Mouse (Mus musculus): ENCODE data around the gene Atp2b4.

The Atp2b4 gene

DNA sequence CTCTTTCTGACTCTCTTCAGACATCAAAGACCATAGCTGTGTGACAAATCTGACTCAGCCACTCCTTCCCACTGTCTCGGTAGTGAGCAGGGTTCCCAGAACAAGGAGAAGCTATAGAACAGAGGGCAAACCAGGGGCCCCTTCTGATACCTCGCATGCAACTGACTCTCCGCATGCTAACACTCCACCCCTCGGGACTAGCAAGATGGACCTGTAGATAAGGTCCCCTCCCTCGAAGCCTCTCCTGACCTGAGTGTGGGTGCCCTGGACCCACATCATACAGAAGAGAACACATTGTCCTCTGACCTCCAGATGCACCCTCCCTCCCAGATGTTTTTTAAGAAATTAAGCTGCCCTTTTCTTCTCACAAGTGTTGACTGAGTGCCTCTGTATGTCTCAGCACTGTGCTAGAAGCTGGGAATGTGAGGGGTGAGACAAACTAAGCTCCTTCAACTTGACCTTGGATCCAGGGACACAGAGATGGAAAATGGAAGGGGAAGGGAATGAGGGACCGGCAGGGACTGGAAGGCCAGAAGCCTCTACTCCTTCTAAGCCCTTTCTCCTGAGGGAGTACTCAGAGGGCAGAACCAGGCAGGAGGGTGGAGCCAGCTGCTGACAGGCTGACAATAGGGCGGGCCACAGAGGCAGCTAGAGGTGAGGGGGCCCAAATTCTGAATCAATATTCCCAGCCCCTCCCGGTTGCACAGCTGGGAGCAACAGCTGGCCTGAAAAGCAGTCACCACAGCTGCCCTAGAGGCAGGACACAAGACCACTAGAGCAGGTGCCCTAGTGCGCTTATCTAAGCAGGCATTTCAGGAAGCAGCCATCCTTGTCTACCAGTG lies 2.6 kb downstream of the Atp2b4 start:
- DNase-seq, result peak; percentile 17

DNA sequence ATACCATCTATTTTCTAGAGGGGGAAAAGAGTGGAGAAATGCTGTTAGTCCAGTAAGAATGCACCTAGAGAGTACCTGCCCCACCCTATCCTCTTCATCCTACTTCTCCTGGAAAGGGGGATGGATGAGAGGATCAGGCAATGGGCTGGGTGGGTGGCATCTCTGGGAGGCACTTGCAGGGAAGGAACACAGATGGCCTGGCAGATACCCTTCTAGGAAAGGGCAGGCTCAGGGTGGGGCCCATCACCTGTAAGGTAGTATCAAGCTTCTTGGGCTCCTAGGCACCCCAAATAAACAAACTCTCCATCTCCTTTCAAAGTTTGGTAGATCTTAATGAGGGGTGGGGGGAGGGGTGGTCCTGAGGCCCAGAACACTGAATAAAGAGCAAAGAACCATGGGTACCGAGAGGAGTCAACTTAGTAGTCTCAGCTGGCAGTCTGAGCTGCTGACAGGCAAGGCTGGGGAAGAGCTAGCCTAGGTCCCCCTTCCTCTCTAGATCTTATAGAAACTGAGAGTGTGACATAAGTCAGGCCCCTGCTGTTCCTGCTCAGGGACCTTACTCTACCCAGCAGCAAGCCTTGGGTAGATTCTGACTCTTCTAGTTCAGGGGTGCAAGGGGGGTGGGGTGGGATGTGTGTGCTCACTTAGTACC lies 3.4 kb downstream of the Atp2b4 start:
- no peak for DNase-seq

DNA sequence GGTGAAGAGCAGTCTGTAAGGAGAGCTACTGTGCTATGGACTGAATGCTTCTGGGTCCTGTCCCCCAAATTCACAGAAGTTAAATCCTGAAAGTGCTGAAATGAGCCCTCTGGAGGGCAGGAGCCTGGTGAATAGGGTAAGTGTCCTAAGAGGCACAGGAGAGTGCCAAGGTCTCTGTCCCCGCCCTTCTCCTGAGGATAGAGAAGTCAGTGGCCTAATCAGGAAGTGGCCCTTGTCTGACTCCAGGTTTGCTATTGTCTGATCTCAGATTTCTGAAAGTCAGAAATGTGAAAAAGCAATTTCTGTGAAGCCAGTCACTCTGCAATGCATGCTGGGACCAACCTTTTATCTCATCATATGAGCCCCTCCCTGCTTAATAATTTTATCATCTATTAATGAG lies 7.2 kb downstream of the Atp2b4 start:
- no peak for DNase-seq

DNA sequence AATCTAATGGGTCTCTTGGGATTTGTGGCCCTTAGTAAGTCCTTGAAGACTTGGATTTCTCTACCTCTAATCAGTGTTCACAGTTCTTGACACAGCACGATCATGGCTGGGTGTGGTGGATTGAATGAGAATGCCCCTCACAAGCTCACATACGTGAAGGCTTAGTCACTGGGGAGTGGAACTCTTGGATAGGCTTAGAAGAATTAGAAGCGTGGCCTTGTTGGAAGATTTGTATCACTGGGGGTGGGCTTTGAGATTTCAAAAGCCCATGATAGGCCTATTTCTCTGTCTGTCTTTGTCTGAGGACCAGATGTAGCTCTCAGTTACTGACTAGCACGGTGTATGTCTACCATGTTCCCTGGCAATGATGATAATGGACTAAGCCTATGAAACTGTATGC lies 10.8 kb downstream of the Atp2b4 start:
- DNase-seq, result no peak

DNA sequence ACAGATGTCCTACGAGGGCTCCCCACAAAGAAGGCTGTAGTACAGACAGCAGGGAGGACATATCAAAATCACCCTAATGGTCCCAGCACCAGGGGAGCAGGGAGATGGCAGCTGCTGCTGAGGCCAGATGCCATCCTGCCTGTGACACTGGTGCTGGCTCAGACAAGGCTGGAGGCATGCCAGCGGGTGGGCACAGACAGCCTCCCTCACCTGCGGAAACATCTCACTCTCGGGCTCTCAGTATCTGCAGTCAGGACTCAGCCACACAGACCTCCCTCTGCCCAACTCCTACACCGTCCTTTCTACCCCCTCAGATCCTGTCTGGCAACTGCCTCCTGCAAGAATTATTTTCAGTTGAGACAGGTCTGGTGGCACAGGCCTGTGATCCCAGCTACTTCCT lies 12.0 kb downstream of the Atp2b4 start:
- no peak for DNase-seq

DNA sequence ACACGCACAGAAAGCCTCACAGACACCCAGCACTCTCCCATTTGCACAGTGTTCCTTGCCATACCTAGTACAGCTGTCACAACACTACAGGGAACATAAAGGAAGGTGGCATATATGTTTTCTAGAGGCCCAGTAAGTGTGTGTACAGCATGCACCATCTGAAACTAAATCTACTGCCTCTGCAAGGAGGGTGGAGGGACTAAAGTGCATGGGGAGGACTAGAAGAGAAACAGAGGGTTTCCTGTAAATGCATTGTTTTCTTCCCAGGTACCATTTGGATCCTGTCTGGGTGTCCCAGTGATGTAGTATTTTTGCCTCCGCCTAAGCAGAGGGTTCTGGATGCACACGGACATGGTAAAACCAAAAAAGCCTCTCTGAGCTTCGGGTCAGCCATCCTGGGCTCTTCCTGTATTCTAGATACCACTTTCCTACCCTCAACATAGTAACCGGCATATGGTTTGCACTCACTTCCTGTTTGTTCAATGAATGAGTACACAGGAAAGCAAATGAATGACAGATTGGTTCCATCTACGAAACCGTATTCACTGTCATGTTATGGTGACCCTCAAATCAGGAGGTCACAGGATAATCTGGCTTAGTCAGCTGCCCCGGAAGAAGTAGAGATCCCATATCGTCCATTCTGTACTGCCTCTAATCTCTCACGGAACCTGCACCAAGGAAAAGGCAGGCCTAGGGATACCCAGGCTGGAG lies 13.2 kb downstream of the Atp2b4 start:
- DNase-seq, result no peak

DNA sequence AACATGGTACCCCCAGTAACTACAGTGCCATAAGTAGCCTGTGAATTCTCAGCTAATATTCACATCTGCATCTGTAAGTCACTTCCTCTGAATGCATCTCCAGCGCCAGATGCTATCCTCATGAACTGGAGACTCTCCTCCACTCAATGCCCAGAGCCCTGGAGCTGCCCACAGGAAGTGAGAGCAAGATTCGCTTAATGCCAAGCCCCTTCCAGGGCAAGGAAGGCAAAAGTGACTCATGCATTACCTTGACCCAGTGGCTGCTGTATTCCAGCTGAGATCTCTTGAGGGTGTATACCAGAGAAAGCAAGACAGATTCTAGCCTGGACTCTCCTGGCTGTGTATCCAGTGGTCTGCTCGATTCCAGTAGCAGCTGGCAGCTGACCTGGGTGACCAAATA lies 16.2 kb downstream of the Atp2b4 start:
- no peak for DNase-seq

DNA sequence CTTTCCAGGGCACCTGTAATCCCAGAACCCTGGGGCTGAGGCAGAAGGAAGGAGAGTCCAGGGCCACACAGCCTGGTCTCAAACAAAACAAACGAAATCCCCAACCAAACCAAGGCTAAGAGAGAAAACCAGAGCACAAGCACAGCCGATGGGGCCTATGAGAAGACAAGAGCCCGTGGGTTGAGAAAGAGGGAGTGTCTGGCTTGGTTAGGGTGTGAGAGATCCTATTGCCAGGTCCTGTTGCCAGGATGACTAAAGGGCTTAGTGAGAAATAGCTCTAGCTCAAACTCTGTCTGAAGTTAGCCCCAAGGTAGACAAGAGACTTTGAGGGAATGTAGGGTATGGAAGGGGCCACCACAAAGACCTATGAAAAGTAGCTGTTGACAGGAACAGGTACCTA lies 19.3 kb downstream of the Atp2b4 start:
- no peak for DNase-seq

DNA sequence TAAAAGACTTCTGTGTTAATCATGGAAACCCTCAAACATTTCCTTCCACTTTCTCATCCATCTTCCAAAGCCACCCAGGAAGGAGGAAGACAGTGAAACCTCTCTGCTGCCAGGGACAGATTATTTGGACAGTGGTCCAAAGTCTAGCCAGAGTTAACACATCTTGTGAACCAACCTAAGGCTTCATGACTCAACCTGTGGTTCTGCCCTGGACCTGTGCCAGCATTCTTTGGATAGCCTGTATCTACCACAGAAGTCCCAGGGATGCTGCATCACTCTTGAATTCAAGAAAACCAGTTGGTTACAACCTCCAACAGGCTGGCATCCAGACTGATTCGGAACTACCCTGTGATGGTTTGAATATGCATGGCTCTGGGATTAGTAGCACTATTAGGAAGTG lies 21.8 kb downstream of the Atp2b4 start:
- DNase-seq, result peak; percentile 16

DNA sequence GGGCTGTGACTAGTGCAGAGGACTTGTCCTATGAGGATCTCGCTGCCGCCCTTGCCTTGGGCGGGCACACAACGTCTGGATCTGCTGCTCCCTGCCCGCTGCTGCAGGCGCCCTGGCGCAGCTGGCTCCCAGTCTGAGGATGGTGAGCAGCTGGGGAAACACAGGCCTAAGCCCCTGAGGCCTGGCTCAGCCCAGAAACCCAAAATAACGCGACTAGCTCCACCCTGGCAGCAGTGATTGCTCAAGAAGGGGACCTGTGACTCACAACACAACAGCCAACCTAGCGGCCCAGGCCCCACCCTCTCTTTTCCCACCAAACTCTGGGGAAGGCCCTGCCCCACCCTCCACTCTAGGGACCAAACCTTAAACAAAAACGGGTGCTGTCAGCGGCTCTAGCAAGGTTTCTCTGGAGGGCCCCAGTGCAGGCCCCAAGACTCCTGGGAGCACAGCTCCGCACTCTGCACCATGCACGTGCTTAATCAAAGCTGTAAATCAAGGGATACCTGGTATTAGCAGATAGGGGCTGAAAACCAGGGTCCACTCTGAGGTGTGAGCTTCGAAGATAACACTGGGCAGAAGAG lies 23.1 kb downstream of the Atp2b4 start:
- no peak for DNase-seq

DNA sequence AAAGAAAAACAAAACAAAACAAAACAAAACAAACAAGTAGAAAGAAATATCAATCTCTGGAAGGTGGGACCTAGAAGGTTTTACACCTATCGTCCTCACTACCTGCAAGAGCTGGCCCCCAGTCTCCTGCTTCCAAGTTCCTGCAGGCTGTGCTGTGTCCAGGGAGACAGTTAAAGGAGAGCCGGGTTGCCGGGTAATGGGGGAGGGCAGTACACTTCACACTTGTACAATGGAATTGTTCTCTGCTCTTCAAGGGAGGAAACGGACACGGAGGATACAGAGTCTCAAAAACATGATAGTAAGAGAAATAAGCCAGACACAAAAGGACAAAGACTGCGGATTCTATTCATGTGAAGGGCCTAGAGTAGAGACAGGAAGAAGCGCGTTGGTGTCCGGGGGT lies 28.3 kb downstream of the Atp2b4 start:
- DNase-seq, result no peak

DNA sequence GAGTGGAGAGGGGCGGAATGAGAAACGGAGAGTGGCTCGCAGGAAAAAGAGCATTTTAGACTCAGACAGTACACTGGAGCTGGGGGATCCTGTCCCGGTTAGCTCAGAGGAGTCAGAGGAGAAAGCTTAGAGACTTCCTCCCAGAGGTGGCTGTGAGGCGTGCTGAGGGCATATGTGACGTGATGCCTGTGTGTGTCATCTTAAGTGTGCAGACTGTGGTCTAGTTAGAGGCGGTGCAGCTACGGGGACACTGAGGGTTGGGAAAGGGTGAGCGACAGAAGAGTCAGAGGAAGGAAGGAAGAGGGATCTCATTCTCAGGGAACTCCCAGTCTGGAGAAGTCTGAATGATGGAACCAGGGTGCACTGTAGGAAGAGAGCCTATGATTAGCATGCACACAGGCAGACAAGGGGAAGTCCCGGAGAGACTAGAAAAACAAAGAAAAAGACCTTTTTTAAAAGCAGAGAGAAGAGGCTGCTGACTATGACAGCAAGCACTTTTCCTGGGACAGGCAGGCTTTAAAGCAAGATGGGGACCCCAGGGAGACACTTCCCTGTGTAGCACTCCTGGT lies 28.9 kb downstream of the Atp2b4 start:
- no peak for DNase-seq

DNA sequence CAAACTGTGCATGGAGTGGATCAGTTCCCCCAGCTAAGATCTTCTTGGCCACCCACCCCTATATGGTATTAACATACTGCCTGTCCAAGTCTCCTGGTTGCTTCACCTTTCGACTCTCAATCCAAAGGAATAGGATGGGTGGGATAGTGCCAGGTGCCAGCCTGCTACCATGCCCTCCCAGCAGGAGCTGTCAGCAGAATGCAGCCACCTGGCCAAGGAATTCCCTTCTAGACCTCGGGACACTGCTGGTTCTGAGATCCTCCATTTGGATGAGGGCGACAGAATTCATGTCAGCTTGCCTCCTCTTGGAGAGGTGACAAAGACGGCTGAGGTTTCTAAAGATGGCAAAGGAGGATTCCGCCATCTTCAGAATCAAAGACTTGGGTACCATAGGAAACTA lies 32.8 kb downstream of the Atp2b4 start:
- DNase-seq, result no peak

DNA sequence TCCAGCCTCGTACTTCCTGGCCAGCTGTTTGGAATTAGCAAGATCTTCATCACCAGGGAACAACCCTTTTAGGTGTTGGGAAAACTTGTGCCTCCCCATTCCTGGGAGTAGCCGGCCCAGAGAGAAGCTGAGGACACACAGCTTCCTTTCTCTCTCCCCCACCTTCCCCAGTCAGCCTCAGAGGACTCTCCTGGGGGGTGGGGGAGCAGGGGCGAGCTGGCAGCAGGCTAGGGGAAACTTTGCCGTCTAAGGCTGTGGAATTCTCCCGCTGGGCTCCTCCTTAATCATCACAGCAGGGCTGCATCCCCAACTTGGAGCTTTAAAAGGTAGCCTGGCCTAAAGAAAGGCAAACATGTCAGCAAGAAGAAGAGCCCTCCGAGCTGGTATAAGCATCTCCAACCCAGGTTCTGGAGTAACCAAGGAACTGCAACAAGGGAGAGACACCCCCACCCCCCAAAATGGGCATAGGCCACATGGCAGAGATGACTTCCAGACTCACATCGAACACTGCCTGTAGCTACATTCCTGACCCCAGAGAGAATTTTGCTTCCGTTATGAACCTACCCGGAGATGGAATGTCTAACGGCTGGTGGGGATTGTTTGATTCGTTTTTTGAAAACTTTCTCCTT lies 33.8 kb downstream of the Atp2b4 start:
- no peak for DNase-seq

DNA sequence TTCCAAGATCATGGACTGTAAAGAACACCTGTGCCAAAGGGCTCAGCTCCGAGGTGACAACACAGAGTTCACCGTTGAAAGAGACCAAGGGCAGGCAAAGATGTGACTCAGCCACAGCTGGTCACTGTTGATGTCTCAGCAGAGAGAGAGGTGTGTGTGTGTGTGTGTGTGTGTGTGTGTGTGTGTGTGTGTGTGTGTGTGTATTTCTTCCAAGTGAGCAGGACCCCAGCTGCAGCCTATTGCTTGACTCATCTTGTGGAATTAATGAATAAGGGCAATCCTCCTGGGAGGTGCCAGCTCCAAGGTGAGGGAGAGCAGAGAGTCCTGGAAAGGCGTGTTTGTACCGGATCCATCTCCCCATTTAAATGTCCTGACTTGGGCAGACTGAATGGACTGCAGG lies 35.5 kb downstream of the Atp2b4 start:
- no peak for DNase-seq

DNA sequence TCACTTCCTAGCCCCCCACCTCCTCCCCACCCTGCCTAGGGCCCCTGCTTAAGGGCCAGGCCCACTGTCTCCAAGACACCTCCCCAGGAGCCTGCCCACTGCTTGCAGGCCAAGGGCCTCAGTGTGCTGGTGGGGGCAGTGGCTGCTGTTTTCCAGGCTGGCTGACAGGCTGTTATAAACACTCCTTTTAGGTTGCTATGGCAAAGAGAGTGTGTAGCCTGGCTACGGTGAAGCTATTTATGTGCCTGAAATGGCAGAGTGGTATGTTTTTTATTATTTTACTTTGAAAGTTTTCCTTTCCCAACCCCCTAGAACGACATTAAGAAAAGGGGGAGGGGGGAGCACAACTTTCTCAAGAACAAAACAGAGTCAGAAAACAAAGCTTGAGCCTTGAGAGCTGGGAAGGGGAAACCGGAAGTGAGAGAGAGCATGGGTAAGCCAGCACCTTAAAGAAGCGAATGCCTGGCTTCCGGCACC lies 37.9 kb downstream of the Atp2b4 start:
- DNase-seq, result no peak

DNA sequence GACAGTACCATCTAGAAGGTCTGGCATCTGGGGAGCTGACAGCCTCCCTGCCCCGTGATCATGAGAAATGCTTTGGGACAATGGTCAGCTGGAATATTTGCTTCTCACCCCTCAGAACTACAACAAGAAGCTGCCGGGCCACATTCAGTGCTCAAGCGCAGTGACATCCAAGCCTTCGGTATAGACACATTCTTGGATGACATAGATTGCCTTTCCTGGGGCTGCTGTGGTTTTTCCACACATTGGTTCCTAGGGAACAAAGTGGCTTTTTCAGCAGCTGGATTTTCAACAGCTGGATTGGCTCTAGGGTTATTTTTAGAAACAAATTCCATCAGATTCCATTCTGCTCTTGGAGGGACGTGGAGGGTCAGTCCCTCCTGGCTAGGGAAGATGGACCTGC lies 39.6 kb downstream of the Atp2b4 start:
- no peak for DNase-seq

DNA sequence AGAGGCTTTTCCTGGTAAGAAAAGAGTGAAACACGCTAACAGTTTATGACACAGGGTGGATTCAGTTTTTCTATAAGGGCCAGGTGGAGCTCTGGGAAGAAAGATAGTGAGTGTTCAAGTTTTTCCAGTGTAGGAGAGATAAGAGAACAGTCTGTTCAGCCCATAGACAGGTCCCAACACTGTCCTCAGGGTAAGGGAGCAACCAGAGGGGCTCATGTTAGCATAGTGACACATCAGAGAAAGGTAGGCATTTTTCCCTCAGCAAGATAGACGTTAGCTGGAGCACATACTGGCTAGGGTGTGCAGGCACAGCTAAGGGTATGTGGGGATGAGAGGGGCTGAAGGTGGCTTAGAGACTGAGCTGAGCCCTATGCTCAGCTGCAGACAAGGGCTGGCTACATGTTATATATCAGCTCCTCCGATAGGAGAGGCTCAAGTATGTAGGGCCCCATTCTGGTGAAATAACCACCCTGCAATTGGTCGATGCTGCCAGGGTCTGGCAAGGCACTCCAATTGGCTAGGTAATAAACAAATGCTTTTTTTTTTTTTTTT lies 46.4 kb downstream of the Atp2b4 start:
- DNase-seq, result no peak

DNA sequence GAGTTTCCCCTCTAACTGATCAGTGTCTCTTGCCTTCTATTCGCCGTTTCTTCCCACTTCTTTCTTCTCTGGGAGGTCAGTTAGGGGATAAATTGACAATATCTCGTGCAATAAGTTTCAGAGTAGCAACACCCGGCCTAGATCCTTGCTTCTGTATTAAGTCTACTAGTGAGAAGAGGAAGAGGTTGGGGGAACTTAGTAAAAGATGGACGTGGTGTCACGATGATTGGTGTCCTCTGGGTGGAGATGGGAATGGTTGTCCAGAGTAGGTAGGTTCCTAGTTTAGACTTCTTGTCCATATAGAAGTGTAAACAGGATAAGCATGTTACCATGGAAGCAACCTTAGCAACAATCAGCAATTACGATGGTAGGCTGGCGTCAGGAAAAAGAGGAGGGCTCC lies 47.5 kb downstream of the Atp2b4 start:
- no peak for DNase-seq

DNA sequence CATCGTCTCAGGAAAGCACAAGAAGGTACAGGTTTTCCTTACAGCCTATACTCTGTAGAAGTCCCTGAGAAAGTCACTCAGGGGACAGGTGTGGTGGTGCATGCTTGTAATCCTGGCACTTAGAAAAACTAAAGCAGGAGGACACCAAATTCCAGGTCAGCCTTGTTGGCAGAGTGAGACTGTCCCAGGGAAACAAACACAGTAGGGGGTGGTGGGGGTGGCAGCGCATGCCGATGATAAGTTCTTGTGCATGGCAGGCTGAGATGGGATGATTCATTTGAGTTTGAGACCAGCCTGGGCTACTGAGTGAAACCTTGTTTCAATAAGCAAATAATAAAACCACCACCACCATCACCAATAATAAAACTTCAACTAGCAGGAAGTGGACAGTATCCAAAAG lies 49.2 kb downstream of the Atp2b4 start:
- no peak for DNase-seq

DNA sequence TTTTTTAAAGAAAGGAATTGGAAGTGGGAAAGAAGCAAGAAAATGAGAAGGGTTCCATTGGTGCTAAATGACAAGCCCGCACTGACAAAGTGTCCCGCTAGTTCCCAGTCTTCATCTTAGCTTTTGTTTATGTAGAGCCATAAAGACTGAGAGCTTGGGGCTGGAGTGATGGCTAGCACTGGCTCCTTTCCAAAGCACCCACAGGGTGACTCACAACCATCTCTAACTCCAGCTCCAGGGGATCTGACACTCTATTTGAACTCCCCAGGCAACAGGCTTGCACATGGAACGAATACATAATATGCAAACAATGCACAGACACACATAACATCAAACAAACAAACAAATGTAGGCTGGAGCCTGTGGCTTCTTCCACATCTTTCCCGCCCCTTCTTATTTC lies 50.9 kb downstream of the Atp2b4 start:
- DNase-seq, result no peak

DNA sequence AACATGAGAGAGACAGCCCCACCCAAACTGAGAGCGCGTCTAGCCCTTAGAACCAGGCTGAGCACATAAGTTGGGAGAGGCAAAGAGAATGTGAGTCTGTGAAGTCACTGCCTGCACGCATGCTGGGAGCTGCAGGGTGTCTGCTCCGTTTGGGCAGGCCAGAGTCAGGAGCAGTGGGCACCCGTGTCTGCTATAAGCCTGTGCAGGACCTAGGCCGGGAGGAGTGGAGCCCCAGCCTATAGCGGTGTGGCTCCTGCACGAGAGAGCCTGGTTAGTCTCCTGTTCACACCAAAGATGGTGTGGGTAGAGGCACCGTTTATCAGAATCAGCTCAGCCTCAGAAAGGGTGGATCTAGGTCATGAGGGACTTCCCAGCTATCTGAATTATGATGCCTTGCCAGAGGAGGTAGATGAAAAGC lies 55.8 kb downstream of the Atp2b4 start:
- no peak for DNase-seq
